Mouse (Mus musculus) MEL (cell line): Measurements from ENCODE around the gene Ndc80. TPM values are rescaled to one million over a fixed set of nuclear protein-coding genes. Genes with fewer than 3 reads are reported as not detected.
A peak's percentile ranks its signal among the peaks of the same experiment; 100 is the strongest.

Experiments used
- DNase-seq: peaks from one replicate; pipeline ENCODE4 v3.0.0; 2011; ENCODE audit warnings: low read depth, low spot score
- H3K27ac ChIP-seq: 2 replicates; pipeline ENCODE4 v1.5.1; 2012; ENCODE audit warnings: low read depth, mild to moderate bottlenecking, control low read depth, low read length, moderate library complexity; ENCODE audit not compliant: control insufficient read depth
- H3K27me3 ChIP-seq, 2 experiments: fragments of 150-350 bp in 1 of 2; sonication (generic) in 1 of 2; 2 replicates each; pipeline ENCODE4 v1.6.1; 2012; ENCODE audit warnings: low read length in 2 of 2, mild to moderate bottlenecking in 2 of 2, improper control_type of control experiment in 1 of 2, moderate library complexity in 1 of 2; ENCODE audit not compliant: insufficient read depth in 2 of 2, control insufficient read depth in 1 of 2
- H3K36me3 ChIP-seq, 2 experiments: 2 replicates each; pipeline ENCODE4 v1.6.1; 2012 to 2014; ENCODE audit warnings: low read length in 2 of 2, improper control_type of control experiment in 1 of 2, inconsistent platforms in 1 of 2, mild to moderate bottlenecking in 1 of 2; ENCODE audit not compliant: insufficient read depth in 2 of 2, control insufficient read depth in 1 of 2
- H3K4me1 ChIP-seq, 2 experiments: fragments of 150-350 bp in 1 of 2; sonication (generic) in 1 of 2; 2 replicates each; pipeline ENCODE4 v1.6.1; 2012; ENCODE audit warnings: low read length in 2 of 2, improper control_type of control experiment in 1 of 2, mild to moderate bottlenecking in 1 of 2; ENCODE audit not compliant: insufficient read depth in 2 of 2, control insufficient read depth in 1 of 2
- H3K4me3 ChIP-seq, 2 experiments: fragments of 150-350 bp in 1 of 2; sonication (generic) in 1 of 2; 2 replicates each; pipeline ENCODE4 v1.5.1; 2012; ENCODE audit warnings: low read depth in 2 of 2, low read length in 2 of 2, mild to moderate bottlenecking in 2 of 2, moderate library complexity in 2 of 2, control low read depth in 1 of 2, improper control_type of control experiment in 1 of 2; ENCODE audit not compliant: control insufficient read depth in 1 of 2, insufficient read depth in 1 of 2
- H3K79me2 ChIP-seq: 2 replicates; pipeline ENCODE4 v1.6.1; 2012; ENCODE audit warnings: mild to moderate bottlenecking, low read length, moderate library complexity; ENCODE audit not compliant: control insufficient read depth, poor library complexity, insufficient read depth
- H3K9ac ChIP-seq: 2 replicates; pipeline ENCODE4 v1.6.1; 2012; ENCODE audit warnings: low read depth, mild to moderate bottlenecking, control low read depth, low read length, moderate library complexity; ENCODE audit not compliant: control insufficient read depth, poor library complexity, severe bottlenecking
- H3K9me3 ChIP-seq: fragments of 150-350 bp; sonication (generic); replicated peaks from 2 replicates; pipeline ENCODE4 v1.6.1; 2012; ENCODE audit warnings: mild to moderate bottlenecking, low read length, improper control_type of control experiment, moderate library complexity; ENCODE audit not compliant: insufficient read depth
- BHLHE40 ChIP-seq: IDR thresholded peaks from 2 replicates; pipeline ENCODE4 v1.6.1; 2012; ENCODE audit warnings: low read depth, mild to moderate bottlenecking, inconsistent platforms, low read length, improper control_type of control experiment, borderline replicate concordance
- CHD2 ChIP-seq: IDR thresholded peaks from 2 replicates; pipeline ENCODE4 v1.6.1; 2011; ENCODE audit warnings: low read length, improper control_type of control experiment
- EP300 ChIP-seq, 2 experiments: IDR thresholded peaks; 2 replicates each; pipeline ENCODE4 v1.6.1; 2011; ENCODE audit warnings: improper control_type of control experiment in 2 of 2, low read length in 2 of 2, low read depth in 1 of 2, mild to moderate bottlenecking in 1 of 2
- GABPA ChIP-seq: IDR thresholded peaks from 2 replicates; pipeline ENCODE4 v1.6.1; 2012; ENCODE audit warnings: low read depth, mild to moderate bottlenecking, inconsistent platforms, low read length, improper control_type of control experiment, moderate library complexity
- GATA1 ChIP-seq: IDR thresholded peaks from 2 replicates; pipeline ENCODE4 v1.6.1; 2011; ENCODE audit warnings: low read depth, low read length, improper control_type of control experiment
- HCFC1 ChIP-seq: IDR thresholded peaks from 2 replicates; pipeline ENCODE4 v1.6.1; 2012; ENCODE audit warnings: low read depth, mild to moderate bottlenecking, inconsistent platforms, low read length, improper control_type of control experiment, moderate library complexity
- JUND ChIP-seq: IDR thresholded peaks from 2 replicates; pipeline ENCODE4 v1.6.1; 2011; ENCODE audit warnings: low read depth, mild to moderate bottlenecking, improper control_type of control experiment, low read length
- MAFK ChIP-seq: IDR thresholded peaks from 2 replicates; pipeline ENCODE4 v1.6.1; 2011; ENCODE audit warnings: low read depth, mild to moderate bottlenecking, low read length, improper control_type of control experiment, borderline replicate concordance
- MAX ChIP-seq: IDR thresholded peaks from 2 replicates; pipeline ENCODE4 v1.6.1; 2011; ENCODE audit warnings: low read length, improper control_type of control experiment
- MAZ ChIP-seq: IDR thresholded peaks from 2 replicates; pipeline ENCODE4 v1.6.1; 2012; ENCODE audit warnings: low read depth, mild to moderate bottlenecking, inconsistent platforms, low read length, improper control_type of control experiment
- MEF2A ChIP-seq: IDR thresholded peaks from 2 replicates; pipeline ENCODE4 v1.6.1; 2014; ENCODE audit warnings: low read depth, mild to moderate bottlenecking, inconsistent platforms, low read length, improper control_type of control experiment; ENCODE audit not compliant: poor library complexity, insufficient replicate concordance, severe bottlenecking; ENCODE audit errors: extremely low read depth
- MXI1 ChIP-seq: IDR thresholded peaks from 2 replicates; pipeline ENCODE4 v1.6.1; 2011; ENCODE audit warnings: mild to moderate bottlenecking, low read depth, low read length, improper control_type of control experiment
- MYB ChIP-seq: IDR thresholded peaks from 2 replicates; pipeline ENCODE4 v1.6.1; 2011; ENCODE audit warnings: mild to moderate bottlenecking, low read depth, low read length, improper control_type of control experiment
- NELFE ChIP-seq: IDR thresholded peaks from 2 replicates; pipeline ENCODE4 v1.6.1; 2011; ENCODE audit warnings: low read depth, low read length, improper control_type of control experiment
- NRF1 ChIP-seq: IDR thresholded peaks from 2 replicates; pipeline ENCODE4 v1.6.1; 2014; ENCODE audit warnings: low read depth, mild to moderate bottlenecking, inconsistent platforms, low read length, improper control_type of control experiment, moderate library complexity; ENCODE audit not compliant: poor library complexity, insufficient read depth, severe bottlenecking
- POLR2A ChIP-seq, 2 experiments: IDR thresholded peaks; 2 replicates each; pipeline ENCODE4 v1.6.1; 2011 to 2012; ENCODE audit warnings: low read length in 2 of 2, mild to moderate bottlenecking in 2 of 2, control low read depth in 1 of 2, improper control_type of control experiment in 1 of 2, low read depth in 1 of 2, moderate library complexity in 1 of 2; ENCODE audit not compliant: control insufficient read depth in 1 of 2, insufficient read depth in 1 of 2, poor library complexity in 1 of 2
- POLR2AphosphoS2 ChIP-seq: IDR thresholded peaks from 2 replicates; pipeline ENCODE4 v1.6.1; 2011; ENCODE audit warnings: low read length, improper control_type of control experiment
- RAD21 ChIP-seq: IDR thresholded peaks from 2 replicates; pipeline ENCODE4 v1.6.1; 2011; ENCODE audit warnings: mild to moderate bottlenecking, low read depth, low read length, improper control_type of control experiment
- RCOR1 ChIP-seq: IDR thresholded peaks from 2 replicates; pipeline ENCODE4 v1.6.1; 2012; ENCODE audit warnings: low read depth, mild to moderate bottlenecking, inconsistent platforms, low read length, improper control_type of control experiment
- SIN3A ChIP-seq: IDR thresholded peaks from 2 replicates; pipeline ENCODE4 v1.6.1; 2012; ENCODE audit warnings: low read length, improper control_type of control experiment, inconsistent platforms
- SMC3 ChIP-seq: IDR thresholded peaks from 2 replicates; pipeline ENCODE4 v1.6.1; 2011; ENCODE audit warnings: low read depth, low read length, improper control_type of control experiment
- TAL1 ChIP-seq: IDR thresholded peaks from 2 replicates; pipeline ENCODE4 v1.6.1; 2012; ENCODE audit warnings: mild to moderate bottlenecking, inconsistent platforms, low read length, moderate library complexity, mixed read lengths
- TBP ChIP-seq: IDR thresholded peaks from 2 replicates; pipeline ENCODE4 v1.8.0; 2011; ENCODE audit warnings: low read depth, low read length, improper control_type of control experiment
- USF2 ChIP-seq, 2 experiments: IDR thresholded peaks; 2 replicates each; pipeline ENCODE4 v1.6.1; 2011 to 2012; ENCODE audit warnings: improper control_type of control experiment in 2 of 2, low read length in 2 of 2, borderline replicate concordance in 1 of 2, inconsistent platforms in 1 of 2, low read depth in 1 of 2, mild to moderate bottlenecking in 1 of 2; ENCODE audit not compliant: insufficient read depth in 1 of 2
- ZC3H11A ChIP-seq: IDR thresholded peaks from 2 replicates; pipeline ENCODE4 v1.6.1; 2012; ENCODE audit warnings: low read depth, mild to moderate bottlenecking, inconsistent platforms, low read length, improper control_type of control experiment
- ZMIZ1 ChIP-seq: IDR thresholded peaks from 2 replicates; pipeline ENCODE4 v1.6.1; 2012; ENCODE audit warnings: low read depth, mild to moderate bottlenecking, inconsistent platforms, low read length, improper control_type of control experiment, moderate library complexity
- ZNF384 ChIP-seq: IDR thresholded peaks from 2 replicates; pipeline ENCODE4 v1.6.1; 2012; ENCODE audit warnings: low read depth, mild to moderate bottlenecking, inconsistent platforms, low read length, improper control_type of control experiment
- polyA plus RNA-seq, 2 experiments: library from polyadenylated mRNA; stranded (reverse) in 1 of 2; unstranded in 1 of 2; fragments of >175 nt in 1 of 2; fragments of >200 nt in 1 of 2; gene quantifications; 2 replicates each; pipeline versions ENCODE4 v1.2.1 to v1.2.4; 2012; ENCODE audit warnings: low replicate concordance in 2 of 2, low read depth in 1 of 2; ENCODE audit not compliant: insufficient read length in 2 of 2, insufficient read depth in 1 of 2, missing spikeins in 1 of 2
- total RNA-seq: library from RNA; depleted of rRNA; stranded (reverse); fragments of 300-350 nt; gene quantifications from 2 replicates; pipeline ENCODE4 v1.2.3, GENCODE M21; 2012

Ndc80 gene
- total and polyA plus RNA-seq, 3 experiments, result 26.0 to 28.3 TPM; not detected in 1

- Histone ChIP-seq H3K79me2 (no peaks in the 10 kb centered on the region), H3K4me3 (no peak overlapping the region), H3K36me3 (peaks cover 0 to 8% of the 10 kb centered on the region in 2 experiments; a peak in 2 of 4 replicates), H3K4me1 (no peaks in the 10 kb centered on the region; a peak in 1 of 4 replicates), H3K9ac (no peak overlapping the region), H3K9me3 (no peaks in the 10 kb centered on the region), H3K27ac (no peak overlapping the region), H3K27me3 (no peaks in the 10 kb centered on the region)
- peak; percentile 15 for DNase-seq
- no peak for TF ChIP-seq MAX
- TF ChIP-seq BHLHE40, result no peak
- no peak for TF ChIP-seq ZC3H11A
- no peak for TF ChIP-seq ZMIZ1
- TF ChIP-seq SIN3A, result no peak
- no peak for TF ChIP-seq MAZ
- no peak for TF ChIP-seq POLR2A (IDR thresholded peaks at IDR 0.05; ENCODE audit: control insufficient read depth in 1 of 2, insufficient read depth in 1 of 2, low read depth in 1 of 2, low read length in 2 of 2, poor library complexity in 1 of 2)
- no peak for TF ChIP-seq JUND
These were observed 26.2 kb upstream of the Ndc80 start for GRCm38 (mm10) chr17:71552901-71553300.

GRCm38 (mm10) chr17:71551757-71552451, 25.2 kb upstream of the Ndc80 start, which contains the start of gene Spdya:
Spdya (plus strand) TSS chr17:71552061.
- H3K9me3 ChIP-seq, result no peaks in the 10 kb centered on the region
- 0 out of 2 replicates have a peak within 1 kb of the TSS, but pooled peaks have one; percentile 5 for H3K27ac ChIP-seq
- H3K27me3 ChIP-seq, result no peaks in the 10 kb centered on the region
- H3K4me3 ChIP-seq, result peak within 1 kb of the TSS; percentile 70 to 89
- peak; percentile 90 for DNase-seq
- no peaks in the 10 kb centered on the region for H3K79me2 ChIP-seq
- no peaks in the 10 kb centered on the region; a peak in 1 of 4 replicates for H3K4me1 ChIP-seq
- peak within 1 kb of the TSS; percentile 83 for H3K9ac ChIP-seq
- H3K36me3 ChIP-seq, result peaks cover 0 to 8% of the 10 kb centered on the region in 2 experiments; a peak in 2 of 4 replicates
- TF ChIP-seq SIN3A (peak; percentile 56; the same call in 1 of the 2 replicates), USF2 (IDR thresholded peaks at IDR 0.05; ENCODE audit: borderline replicate concordance in 1 of 2, insufficient read depth in 1 of 2, low read depth in 1 of 2, low read length in 2 of 2) (no peak), NRF1 (peak; percentile 17; the same call in 1 of the 2 replicates), MAFK (no peak), RAD21 (no peak), EP300 (IDR thresholded peaks at IDR 0.05; ENCODE audit: low read depth in 1 of 2, low read length in 2 of 2) (0 out of 4 replicates have a peak, but pooled peaks of 1 of the 2 experiments have one; percentile 18), POLR2AphosphoS2 (peak; percentile 39; the same call in 1 of the 2 replicates), TBP (no peak), HCFC1 (peak; percentile 32; the same call in 1 of the 2 replicates), NELFE (peak; percentile 33; the same call in 1 of the 2 replicates), ZNF384 (no peak), ZC3H11A (no peak), TAL1 (no peak), MXI1 (no peak; the same call in 1 of the 2 replicates), POLR2A (IDR thresholded peaks at IDR 0.05; ENCODE audit: control insufficient read depth in 1 of 2, insufficient read depth in 1 of 2, low read depth in 1 of 2, low read length in 2 of 2, poor library complexity in 1 of 2) (peak; percentile 61 to 63; a peak in 3 of 4 replicates), GABPA (no peak), SMC3 (no peak), ZMIZ1 (0 out of 2 replicates have a peak, but pooled peaks have one; percentile 43), RCOR1 (no peak), MEF2A (no peak), BHLHE40 (no peak), GATA1 (0 out of 2 replicates have a peak, but pooled peaks have one; percentile 6), JUND (no peak), MYB (no peak), CHD2 (no peak), MAX (peak; percentile 62; the same call in 1 of the 2 replicates), MAZ (peak; percentile 61; the same call in 1 of the 2 replicates)
- TF ChIP-seq, all 39 proteins: peak for 11
